Mouse (Mus musculus) frontal cortex, postnatal 36 days (tissue): Measurements from ENCODE around the gene Ube2l6.

Source experiments
- DNase-seq, 2 experiments: peaks; one replicate each; pipeline ENCODE4 v3.0.0; 2022; ENCODE audit warnings: low spot score in 2 of 2

The Ube2l6 gene

GRCm38 (mm10) chr2:84798493-84798921 lies at the start of gene Ube2l6:
Ube2l6 (plus strand) TSS chr2:84798828.
- peak; percentile 67 to 73 for DNase-seq

- DNase-seq, result no peak
These were observed 48.5 kb upstream of the Ube2l6 start for GRCm38 (mm10) chr2:84750115-84750514.

GRCm38 (mm10) chr2:84756245-84756644 lies 42.4 kb upstream of the Ube2l6 start:
- no peak for DNase-seq

- no peak for DNase-seq
These were observed 41.5 kb upstream of the Ube2l6 start for GRCm38 (mm10) chr2:84757026-84757682.

- no peak for DNase-seq
These were observed 40.0 kb upstream of the Ube2l6 start for GRCm38 (mm10) chr2:84758542-84759127.

GRCm38 (mm10) chr2:84760777-84761176 lies 37.9 kb upstream of the Ube2l6 start:
- DNase-seq, result no peak

GRCm38 (mm10) chr2:84761309-84761708 lies 37.3 kb upstream of the Ube2l6 start:
- no peak for DNase-seq

GRCm38 (mm10) chr2:84761840-84762239 lies 36.8 kb upstream of the Ube2l6 start:
- no peak for DNase-seq

GRCm38 (mm10) chr2:84762295-84762694 lies 36.3 kb upstream of the Ube2l6 start:
- DNase-seq, result no peak

- DNase-seq, result no peak
These were observed 35.8 kb upstream of the Ube2l6 start for GRCm38 (mm10) chr2:84762818-84763217.

GRCm38 (mm10) chr2:84770501-84770900 lies 28.1 kb upstream of the Ube2l6 start:
- no peak for DNase-seq

- DNase-seq, result no peak
These were observed 26.2 kb upstream of the Ube2l6 start for GRCm38 (mm10) chr2:84772454-84772853.

- DNase-seq, result no peak
These were observed 25.4 kb upstream of the Ube2l6 start for GRCm38 (mm10) chr2:84773195-84773594.

GRCm38 (mm10) chr2:84774751-84775150 lies 23.9 kb upstream of the Ube2l6 start:
- DNase-seq, result peak in 1 of 2 experiments; percentile 4

- DNase-seq, result no peak
These were observed 23.4 kb upstream of the Ube2l6 start, which contains the start of gene Serping1 for GRCm38 (mm10) chr2:84775241-84775640. Serping1 (minus strand) TSS chr2:84775444.

GRCm38 (mm10) chr2:84775665-84776064 lies 23.0 kb upstream of the Ube2l6 start:
- no peak for DNase-seq

- no peak for DNase-seq
These were observed 20.9 kb upstream of the Ube2l6 start for GRCm38 (mm10) chr2:84777706-84778105.

- DNase-seq, result no peak
These were observed 19.4 kb upstream of the Ube2l6 start for GRCm38 (mm10) chr2:84779210-84779609.

- no peak for DNase-seq
These were observed 15.3 kb upstream of the Ube2l6 start for GRCm38 (mm10) chr2:84783315-84783714.

GRCm38 (mm10) chr2:84783840-84784566 lies 14.6 kb upstream of the Ube2l6 start:
- DNase-seq, result no peak

- DNase-seq, result no peak
These were observed 10.3 kb upstream of the Ube2l6 start for GRCm38 (mm10) chr2:84788316-84788715.

GRCm38 (mm10) chr2:84790418-84790817 lies 8.2 kb upstream of the Ube2l6 start:
- DNase-seq, result no peak

GRCm38 (mm10) chr2:84792516-84792915 lies 6.1 kb upstream of the Ube2l6 start:
- no peak for DNase-seq
